Mouse (Mus musculus) CH12.LX (cell line): ENCODE results near the gene Arl15.

Source experiments
- CHD2 ChIP-seq: IDR thresholded peaks from 2 replicates; pipeline ENCODE4 v1.6.1; 2011; ENCODE audit warnings: low read length, improper control_type of control experiment
- CTCF ChIP-seq, 2 experiments: IDR thresholded peaks in 1 of 2; conservative IDR thresholded peaks in 1 of 2; 2 replicates each; pipeline ENCODE4 v1.5.1; 2011 to 2012; ENCODE audit warnings: low read depth in 2 of 2, low read length in 2 of 2, improper control_type of control experiment in 1 of 2, inconsistent platforms in 1 of 2, mild to moderate bottlenecking in 1 of 2, moderate library complexity in 1 of 2
- POLR2A ChIP-seq: IDR thresholded peaks from 2 replicates; pipeline ENCODE4 v1.6.1; 2011; ENCODE audit warnings: low read depth, mild to moderate bottlenecking, improper control_type of control experiment, low read length

DNA sequence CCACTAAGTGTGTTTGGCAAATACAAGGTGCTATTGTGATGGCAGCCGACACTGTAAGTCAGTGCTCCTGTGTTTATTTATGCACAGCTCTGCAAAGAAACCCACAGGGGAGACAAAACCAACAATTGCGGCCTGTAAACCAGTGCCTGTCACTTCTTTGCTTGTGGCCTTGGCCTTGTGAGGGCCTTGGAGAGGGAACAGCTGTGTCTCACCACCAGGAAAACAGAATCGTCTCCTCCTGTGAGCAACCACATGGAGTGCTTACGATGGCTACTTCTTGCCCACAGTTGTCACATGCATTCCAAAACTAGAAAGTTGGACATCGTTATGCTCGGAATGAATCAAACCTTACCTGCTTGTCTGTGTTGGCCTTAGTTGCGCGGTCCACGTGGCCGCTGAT, 52.1 kb downstream of the Arl15 start:
- TF ChIP-seq CHD2, result no peak
- TF ChIP-seq CTCF (conservative IDR thresholded peaks at IDR 0.05 in 1 of 2, IDR thresholded peaks at IDR 0.05 in 1 of 2; ENCODE audit: low read depth in 2 of 2, low read length in 2 of 2), result no peak
- no peak for TF ChIP-seq POLR2A
